Mouse (Mus musculus) retina, adult 2 months (tissue): Measurements from ENCODE around the gene Pstpip1.

Source experiments
- DNase-seq: peaks from one replicate; pipeline ENCODE4 v3.0.0-alpha.2; 2012; ENCODE audit warnings: low read depth, low spot score

Pstpip1 gene

DNA sequence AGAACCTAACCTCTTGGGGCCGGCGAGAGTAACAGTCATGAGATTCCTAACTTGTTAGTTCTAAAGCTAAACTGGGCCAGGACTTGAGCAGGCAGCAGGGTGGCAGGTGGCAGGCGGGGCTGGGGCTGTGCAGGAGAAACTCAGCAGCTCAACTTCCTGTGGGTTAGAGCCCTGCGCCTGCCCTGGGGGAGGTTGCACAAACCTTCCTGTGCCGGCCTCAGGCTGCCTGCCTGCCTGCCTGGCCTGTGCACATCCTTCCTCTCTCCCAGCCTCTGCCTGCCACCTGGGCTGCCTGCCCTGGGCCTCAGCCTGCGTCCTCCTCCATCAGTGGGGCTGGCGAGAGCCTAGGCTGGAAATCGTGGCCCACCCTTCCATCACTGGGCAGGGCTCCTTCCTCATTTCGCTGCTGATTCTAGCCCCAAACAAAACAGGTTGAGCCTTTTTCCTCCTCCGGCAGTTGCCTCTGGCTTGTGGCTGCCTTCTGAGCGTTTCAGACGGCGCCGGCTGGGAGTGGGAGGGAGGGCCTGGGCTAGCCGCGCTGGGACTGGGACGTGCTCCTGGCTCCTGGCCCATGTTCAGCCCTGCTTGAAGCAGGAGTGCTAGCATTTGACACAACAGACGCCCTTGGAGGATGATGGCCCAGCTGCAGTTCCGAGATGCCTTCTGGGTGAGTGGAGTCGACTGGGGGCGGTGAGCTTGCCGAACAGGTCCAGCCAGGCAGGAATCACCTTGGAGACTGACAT is at the start of gene Pstpip1:
Pstpip1 (plus strand) TSS at position 185 of the 743 bp plus-strand sequence.
- DNase-seq = no peak

DNA sequence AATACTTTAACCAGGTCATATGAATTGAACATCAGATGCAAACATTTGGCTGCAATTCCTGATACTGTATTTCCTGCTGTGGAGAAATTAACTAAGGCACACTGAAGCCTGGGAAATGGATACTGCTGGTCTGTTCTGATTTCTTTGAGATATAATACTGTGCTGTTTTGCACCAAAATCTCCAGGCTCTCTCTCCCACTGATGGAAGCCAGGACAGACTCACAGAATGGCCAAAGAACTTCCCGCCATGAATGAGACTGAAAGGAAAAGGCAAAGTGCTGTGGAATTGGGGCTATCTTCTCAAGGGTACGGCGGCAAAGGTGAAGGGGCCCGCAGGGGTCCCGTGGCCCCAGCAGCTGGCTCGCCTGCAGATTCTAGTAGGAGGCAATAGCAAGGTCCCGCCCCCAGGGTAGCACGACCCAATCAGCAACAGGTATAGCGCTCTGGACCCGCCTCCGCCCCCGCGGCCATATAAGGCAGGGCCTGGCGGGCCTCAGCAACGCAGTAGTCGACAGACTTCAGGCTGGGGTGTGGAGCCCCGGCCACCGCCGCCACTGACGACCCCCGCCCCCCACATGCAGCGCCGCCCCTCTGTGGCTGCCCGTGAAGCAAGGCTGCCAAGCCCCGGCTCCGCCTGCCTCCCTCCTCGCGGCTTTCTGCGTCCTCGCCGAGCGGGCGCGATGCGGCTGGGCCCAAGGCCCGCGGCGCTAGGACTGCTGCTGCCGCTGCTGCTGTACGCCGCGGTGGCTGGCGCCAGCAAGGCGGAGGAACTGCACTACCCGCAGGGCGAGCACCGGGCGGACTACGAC is 48.2 kb upstream of the Pstpip1 start, which contains the start of gene Rcn2:
Rcn2 (plus strand) TSS at position 474 of the 809 bp plus-strand sequence.
- peak; percentile 79 for DNase-seq

DNA sequence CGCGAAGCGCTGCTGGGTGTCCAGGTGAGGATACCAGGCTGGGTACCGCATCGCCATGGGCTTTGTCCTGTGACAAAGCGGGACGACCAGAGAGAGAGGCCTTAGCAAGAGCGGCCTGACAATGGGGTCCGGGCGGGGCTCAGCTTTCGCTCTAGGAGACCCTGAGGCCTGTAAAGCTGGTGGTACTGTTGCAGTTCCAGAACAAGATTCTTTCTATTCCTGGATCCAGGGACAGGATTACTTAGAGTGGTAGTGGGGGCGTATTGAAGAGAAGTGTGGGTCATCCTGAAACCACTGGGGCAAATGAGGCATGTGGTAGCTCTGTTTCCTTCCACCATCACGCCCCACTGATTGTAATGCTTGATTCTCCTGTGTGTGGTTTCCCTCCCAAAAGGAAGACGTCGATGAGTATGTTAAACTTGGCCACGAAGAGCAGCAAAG is 47.6 kb upstream of the Pstpip1 start:
- no peak for DNase-seq

- DNase-seq = no peak
These were observed 36.0 kb upstream of the Pstpip1 start for GRCm38 (mm10) chr9:56053796-56054195.

DNA sequence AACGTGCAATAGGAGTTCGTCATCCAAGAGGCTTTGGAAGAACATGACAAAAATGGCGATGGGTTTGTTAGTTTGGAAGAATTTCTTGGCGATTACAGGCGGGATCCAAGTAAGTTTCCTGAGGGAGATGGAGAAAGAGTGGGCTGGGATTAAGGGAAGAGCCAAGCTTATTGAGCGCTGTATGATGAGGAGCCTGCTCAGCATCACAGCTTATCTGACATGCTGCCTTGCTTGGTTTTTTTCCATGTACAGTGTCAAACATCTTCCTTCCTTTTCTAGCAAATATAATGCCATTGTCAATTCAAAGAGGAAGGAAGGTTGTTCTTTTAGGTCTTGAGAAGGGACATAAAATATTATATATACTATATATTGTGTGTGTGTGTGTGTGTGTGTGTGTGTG is 33.6 kb upstream of the Pstpip1 start:
- no peak for DNase-seq

DNA sequence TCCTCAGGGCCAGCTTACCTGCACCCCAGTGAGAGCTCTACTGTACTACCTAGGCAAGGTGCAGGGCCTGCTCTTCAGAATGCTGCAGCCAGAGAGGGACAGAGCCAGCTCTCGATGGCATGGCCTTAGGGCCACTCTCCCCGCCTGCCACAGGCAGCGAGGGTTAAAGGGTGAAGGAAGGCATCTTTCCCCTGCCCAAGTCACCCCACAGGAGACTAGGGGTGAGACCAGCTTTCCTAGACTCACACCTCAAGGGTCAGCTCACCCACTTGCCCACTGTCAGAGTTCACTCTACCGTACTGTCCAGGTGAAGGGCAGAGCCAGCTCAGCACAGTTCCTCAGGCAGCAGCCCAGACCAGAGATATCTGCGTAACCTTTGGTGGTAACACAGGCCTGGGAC is 27.4 kb upstream of the Pstpip1 start:
- no peak for DNase-seq

- no peak for DNase-seq
These were observed 24.8 kb upstream of the Pstpip1 start for GRCm38 (mm10) chr9:56065011-56065410.

- no peak for DNase-seq
These were observed 21.8 kb upstream of the Pstpip1 start for GRCm38 (mm10) chr9:56067964-56068363.

DNA sequence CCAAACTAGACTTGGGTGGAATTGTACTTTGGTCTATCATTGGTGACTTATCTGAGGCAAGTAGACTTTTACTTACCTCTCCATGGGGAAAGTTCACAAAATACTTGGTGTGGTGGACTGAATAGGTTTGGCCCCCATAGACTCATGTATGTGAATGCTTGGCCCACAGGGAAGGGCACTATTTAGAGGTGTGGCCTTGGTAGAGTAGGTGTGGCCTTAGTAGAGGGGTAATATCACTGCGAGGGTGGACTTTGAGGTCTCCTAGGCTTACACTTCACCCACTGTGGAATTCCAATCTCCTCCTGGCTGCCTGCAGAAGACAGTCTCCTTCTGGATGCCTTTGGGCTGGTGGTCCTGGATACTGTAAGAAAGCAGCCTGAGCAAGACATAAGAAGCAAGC is 21.1 kb upstream of the Pstpip1 start:
- no peak for DNase-seq

- no peak for DNase-seq
These were observed 16.9 kb upstream of the Pstpip1 start for GRCm38 (mm10) chr9:56072861-56073260.

DNA sequence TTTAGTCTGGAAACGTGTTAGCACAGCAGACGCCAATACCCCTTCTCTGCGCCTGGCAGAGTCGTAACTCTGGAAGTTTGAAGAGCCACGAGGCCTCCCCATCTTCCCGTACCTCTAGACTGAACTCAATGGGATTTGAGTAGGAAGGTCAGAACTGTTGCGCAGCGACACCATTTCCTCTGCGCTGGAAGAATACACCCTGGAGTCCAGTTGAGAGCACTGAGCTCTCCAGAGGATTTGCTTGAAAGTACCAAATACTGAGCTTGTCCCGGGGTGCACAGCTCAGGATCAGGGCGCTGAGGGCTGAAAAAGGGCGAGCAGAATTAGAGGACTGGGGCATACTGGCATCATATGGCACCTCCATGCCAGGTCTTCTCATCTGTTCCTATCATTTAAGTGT is 14.9 kb upstream of the Pstpip1 start:
- no peak for DNase-seq

DNA sequence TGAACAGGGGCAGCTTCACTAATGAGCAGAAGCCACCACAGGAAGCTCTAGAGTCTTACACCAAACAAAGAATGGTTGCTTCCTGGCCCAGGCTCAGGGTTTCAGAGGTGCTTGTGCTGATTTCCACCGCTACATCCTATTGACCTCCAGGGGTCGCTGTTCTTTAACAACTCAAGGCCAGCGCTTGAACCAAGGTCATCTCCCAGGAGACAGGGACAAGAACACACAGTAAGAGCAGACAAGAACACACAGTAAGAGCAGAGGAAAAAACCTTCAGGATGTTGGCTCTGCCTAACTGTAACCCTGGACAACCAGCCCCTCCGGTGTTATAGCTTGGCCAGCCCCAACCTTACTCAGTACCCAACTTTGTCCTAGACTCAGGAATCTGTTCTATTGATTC is 14.5 kb upstream of the Pstpip1 start:
- peak; percentile 37 for DNase-seq

GRCm38 (mm10) chr9:56075901-56076620 is 13.7 kb upstream of the Pstpip1 start:
- DNase-seq = no peak

- DNase-seq = no peak
These were observed 10.2 kb upstream of the Pstpip1 start for GRCm38 (mm10) chr9:56079587-56079986.

DNA sequence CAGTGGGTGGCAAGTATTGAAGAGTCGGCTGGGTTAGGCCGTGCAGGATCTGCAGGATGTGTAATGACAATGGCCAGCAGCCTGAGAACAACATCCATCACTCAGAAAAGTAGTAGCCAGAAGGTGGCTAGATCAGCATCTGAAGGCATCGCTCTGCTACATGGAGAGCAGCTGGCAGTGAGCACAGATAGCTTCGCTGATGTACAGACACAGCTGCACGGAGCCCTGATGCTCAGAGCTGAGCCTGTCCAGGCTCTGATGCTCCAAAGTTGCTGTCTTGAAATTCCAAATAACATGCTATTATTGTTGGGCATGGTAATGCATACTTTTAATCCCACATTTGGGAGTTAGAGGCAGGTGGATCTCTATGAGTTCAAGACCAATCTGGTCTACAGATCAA is 3.2 kb upstream of the Pstpip1 start:
- DNase-seq = no peak

DNA sequence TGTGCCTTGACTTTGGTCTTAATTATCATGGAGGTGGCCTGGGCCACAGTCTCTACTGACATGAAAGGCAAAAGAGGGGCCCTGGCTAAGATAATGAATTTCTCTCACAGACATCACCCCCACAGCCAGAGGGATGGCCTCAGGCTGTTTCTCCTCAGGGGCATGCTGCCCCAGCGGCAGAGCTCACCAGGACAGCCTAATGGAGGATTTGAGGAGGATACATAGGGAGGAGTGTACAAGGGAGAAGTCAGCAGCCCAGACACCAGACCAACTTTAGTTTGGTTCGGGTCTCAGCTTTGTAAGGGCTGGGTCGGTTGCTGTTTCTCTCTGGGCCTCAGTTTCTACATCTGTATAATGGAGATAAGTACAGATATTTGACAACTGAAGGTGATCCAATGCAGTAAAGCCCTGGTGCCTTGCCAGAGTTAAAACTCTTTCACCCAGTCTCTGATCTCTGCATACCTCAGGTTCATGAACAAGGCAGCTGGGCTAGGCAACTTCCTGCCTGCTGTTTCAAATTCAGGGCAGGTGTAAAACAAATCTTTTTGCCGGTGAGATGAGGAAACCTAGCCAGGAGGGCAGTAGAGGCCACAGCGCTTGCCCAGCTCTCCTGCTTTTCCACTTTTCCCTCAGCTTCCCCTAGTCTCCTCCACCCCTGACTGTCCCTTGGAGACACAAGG is 924 bp downstream of the Pstpip1 start:
- no peak for DNase-seq

DNA sequence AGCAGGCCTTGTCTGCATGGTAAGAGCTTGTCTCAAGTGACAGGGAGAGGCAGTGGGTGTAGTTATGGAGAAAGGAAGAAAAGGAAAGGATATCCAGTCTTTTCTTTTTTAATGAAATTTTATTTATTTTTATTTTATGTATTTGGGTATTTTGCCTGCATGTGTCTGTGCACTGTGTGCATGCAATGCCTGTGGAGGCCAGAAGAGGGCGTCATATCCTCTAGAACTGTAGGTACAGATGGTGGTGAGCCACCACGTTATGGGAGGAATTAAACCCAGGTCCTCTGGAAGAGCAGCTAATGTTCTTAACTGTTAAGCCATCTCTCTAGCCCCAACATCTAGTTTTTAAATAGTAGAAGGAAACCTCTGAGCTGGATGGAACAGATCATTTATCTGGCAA is 2.3 kb downstream of the Pstpip1 start:
- no peak for DNase-seq

- no peak for DNase-seq
These were observed 8.0 kb downstream of the Pstpip1 start for GRCm38 (mm10) chr9:56097584-56098298.

GRCm38 (mm10) chr9:56100041-56100522 is 10.3 kb downstream of the Pstpip1 start:
- no peak for DNase-seq

GRCm38 (mm10) chr9:56101022-56101421 is 11.3 kb downstream of the Pstpip1 start:
- no peak for DNase-seq

GRCm38 (mm10) chr9:56104921-56105320 is 15.2 kb downstream of the Pstpip1 start:
- DNase-seq = no peak
